Comparison of ENCODE assay signal across 8 mouse cellular contexts in the genomic region with DNA sequence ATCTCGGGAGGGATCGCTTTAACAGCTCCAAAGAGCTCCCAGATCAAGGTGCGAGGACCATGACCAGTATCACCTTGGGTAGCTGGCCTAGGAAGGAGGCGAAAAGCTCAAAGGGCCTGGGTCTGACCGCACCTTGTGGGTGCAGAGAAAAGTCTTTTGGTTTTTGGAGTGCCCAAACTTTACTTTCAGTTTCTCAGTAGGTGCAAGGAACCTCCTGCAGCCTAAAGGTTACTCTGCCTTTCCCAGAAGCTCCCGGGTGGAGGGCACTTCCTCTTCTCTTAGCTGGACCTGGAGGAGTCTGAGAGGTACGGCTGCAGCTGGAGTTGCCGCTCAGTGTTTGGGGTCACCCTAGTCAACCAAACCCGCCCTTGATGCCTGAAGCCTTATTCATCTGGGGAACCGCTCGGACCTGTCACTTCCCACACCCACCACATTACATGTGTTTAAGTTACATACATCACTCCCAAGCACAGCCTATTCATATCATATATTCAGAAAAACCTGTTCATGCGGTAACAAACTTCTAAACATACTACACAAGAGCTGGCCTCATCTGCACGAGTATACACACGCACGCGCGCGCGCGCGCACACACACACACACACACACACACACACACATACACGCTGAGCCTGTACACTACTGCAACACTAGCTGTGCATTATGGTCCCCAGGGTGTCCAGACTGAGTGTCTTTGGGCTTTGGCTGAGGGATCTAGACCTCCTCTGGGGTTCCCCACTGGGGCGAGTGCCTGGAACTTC. TPM values are rescaled to one million over a fixed set of nuclear protein-coding genes. Genes with fewer than 3 reads are reported as not detected.
DNase-seq lines count a peak whose midpoint lies in the region; ATAC-seq and TF ChIP-seq lines count a peak whose summit lies in the region.

No protein-coding gene starts in this region.

- no peaks in the 10 kb centered on the region; the same call in 1 of the 2 replicates for H3K4me1 ChIP-seq in lung, embryonic 14.5 days (ENCODE audit: insufficient read depth)
- H3K4me1 ChIP-seq in forebrain, embryonic 10.5 days = peaks cover 88% of the 10 kb centered on the region
- H3K4me1 ChIP-seq in intestine, postnatal 0 days (replicated peaks; ENCODE audit: control insufficient read depth, insufficient read depth, low read length) = peaks cover 14% of the 10 kb centered on the region; the same call in 1 of the 2 replicates
- peaks cover 54% of the 10 kb centered on the region for H3K4me1 ChIP-seq in midbrain, embryonic 11.5 days (ENCODE audit: control insufficient read depth, insufficient read depth, low read length)

- TF ChIP-seq CTCF in lung, embryonic 14.5 days (IDR thresholded peaks at IDR 0.05; ENCODE audit: low read depth) = no peak
- TF ChIP-seq CTCF in intestine, postnatal 0 days (IDR thresholded peaks at IDR 0.05; ENCODE audit: low read depth) = no peak

- no peak for ATAC-seq in lung, embryonic 14.5 days (ENCODE audit: insufficient read depth)
- ATAC-seq in intestine, postnatal 0 days = no peak
- ATAC-seq in midbrain, embryonic 11.5 days (ENCODE audit: low FRiP score) = no peak

- peak overlapping the region; percentile 57 for H3K4me2 ChIP-seq in lung, embryonic 14.5 days
- peak overlapping the region; percentile 73 for H3K4me2 ChIP-seq in intestine, postnatal 0 days (replicated peaks; ENCODE audit: low read depth)
- H3K4me2 ChIP-seq in midbrain, embryonic 11.5 days = peak overlapping the region; percentile 42

- H3K27ac ChIP-seq in lung, embryonic 14.5 days (ENCODE audit: low read depth) = no peak overlapping the region
- peak overlapping the region; percentile 96 for H3K27ac ChIP-seq in forebrain, embryonic 10.5 days
- no peak overlapping the region for H3K27ac ChIP-seq in intestine, postnatal 0 days (ENCODE audit: low read depth, low read length)
- peak overlapping the region; percentile 41; the same call in 1 of the 2 replicates for H3K27ac ChIP-seq in midbrain, embryonic 11.5 days (ENCODE audit: low read depth, low read length)

- WGBS in lung, embryonic 14.5 days = 8% methylated on average over 23 of the region's 23 CpGs
- 5% methylated on average over 23 of the region's 23 CpGs for WGBS in forebrain, embryonic 10.5 days
- WGBS in intestine, postnatal 0 days = 12% methylated on average over 23 of the region's 23 CpGs
- 5% methylated on average over 23 of the region's 23 CpGs for WGBS in midbrain, embryonic 11.5 days

- no peaks in the 10 kb centered on the region for H3K9me3 ChIP-seq in lung, embryonic 14.5 days (ENCODE audit: low read depth, low read length)
- no peaks in the 10 kb centered on the region for H3K9me3 ChIP-seq in forebrain, embryonic 10.5 days
- H3K9me3 ChIP-seq in intestine, postnatal 0 days (ENCODE audit: control insufficient read depth) = no peaks in the 10 kb centered on the region
- H3K9me3 ChIP-seq in midbrain, embryonic 11.5 days (ENCODE audit: control insufficient read depth, low read length) = no peaks in the 10 kb centered on the region

- H3K4me3 ChIP-seq in lung, embryonic 14.5 days (ENCODE audit: low read depth, low read length) = peak overlapping the region; percentile 33
- H3K4me3 ChIP-seq in forebrain, embryonic 10.5 days = peak overlapping the region; percentile 58
- peak overlapping the region; percentile 47 for H3K4me3 ChIP-seq in intestine, postnatal 0 days (ENCODE audit: low read depth, low read length)
- H3K4me3 ChIP-seq in midbrain, embryonic 11.5 days (ENCODE audit: low read depth, low read length) = peak overlapping the region; percentile 19; the same call in 1 of the 2 replicates

- no peak overlapping the region for H3K9ac ChIP-seq in lung, embryonic 14.5 days
- no peak overlapping the region for H3K9ac ChIP-seq in intestine, postnatal 0 days (ENCODE audit: low read depth, low read length)
- H3K9ac ChIP-seq in midbrain, embryonic 11.5 days (ENCODE audit: low read length) = peak overlapping the region; percentile 26; the same call in 1 of the 2 replicates

- no peak for DNase-seq in lung, embryonic 14.5 days
- no peak for DNase-seq in lung, postnatal 25 days (ENCODE audit: low spot score)
- peak; percentile 32 for DNase-seq in forebrain, embryonic 10.5 days (ENCODE audit: extremely low spot score, low spot score)
- DNase-seq in midbrain, embryonic 11.5 days (ENCODE audit: low spot score, missing footprints) = peak; percentile 97
- no peak for DNase-seq in layer of hippocampus, adult 11-12 months (ENCODE audit: low spot score)
- no peak for DNase-seq in cerebellum, postnatal 10 days
- no peak for DNase-seq in c-Kit-positive CD71-positive TER-119-positive erythroid progenitor cells, embryonic 14.5 days (ENCODE audit: low spot score)

- no peaks in the 10 kb centered on the region for H3K36me3 ChIP-seq in lung, embryonic 14.5 days (ENCODE audit: insufficient read depth)
- no peaks in the 10 kb centered on the region for H3K36me3 ChIP-seq in forebrain, embryonic 10.5 days (replicated peaks)
- H3K36me3 ChIP-seq in intestine, postnatal 0 days (ENCODE audit: control insufficient read depth, insufficient read depth) = no peaks in the 10 kb centered on the region
- H3K36me3 ChIP-seq in midbrain, embryonic 11.5 days (ENCODE audit: control insufficient read depth, insufficient read depth, low read length) = no peaks in the 10 kb centered on the region

- peaks cover 92% of the 10 kb centered on the region for H3K27me3 ChIP-seq in lung, embryonic 14.5 days (ENCODE audit: insufficient read depth, low read length)
- peaks cover 100% of the 10 kb centered on the region for H3K27me3 ChIP-seq in forebrain, embryonic 10.5 days (ENCODE audit: poor library complexity, severe bottlenecking)
- H3K27me3 ChIP-seq in intestine, postnatal 0 days (replicated peaks; ENCODE audit: control insufficient read depth, insufficient read depth, low read length) = peaks cover 94% of the 10 kb centered on the region
- peaks cover 63% of the 10 kb centered on the region for H3K27me3 ChIP-seq in midbrain, embryonic 11.5 days (ENCODE audit: control insufficient read depth, insufficient read depth, low read length)

RNA-seq across cellular contexts. Expression of a gene that starts 49.9 kb away (rescaled TPM):
- polyA plus RNA-seq in lung, embryonic 14.5 days (2014; fragmentation: Nextera tagmentation; extraction: Ambion mirVana) = 10.7 and 11.9 TPM in 2 replicates
- 44.2 and 44.7 TPM in 2 replicates for polyA plus RNA-seq in forebrain, embryonic 10.5 days (2016; fragmentation: Nextera tagmentation; extraction: Ambion mirVana)
- polyA plus RNA-seq in intestine, postnatal 0 days (2015; fragmentation: Nextera tagmentation; extraction: Ambion mirVana) = 25.4 and 29.1 TPM in 2 replicates
- 28.5 and 29.2 TPM in 2 replicates for polyA plus RNA-seq in midbrain, embryonic 11.5 days (2014; fragmentation: Nextera tagmentation; extraction: Ambion mirVana)

RNA-seq across cellular contexts. Expression of a gene that starts 50.1 kb away (rescaled TPM):
- polyA plus RNA-seq in lung, embryonic 14.5 days (2014; fragmentation: Nextera tagmentation; extraction: Ambion mirVana) = not detected in 2 replicates
- 80.9 and 87.7 TPM in 2 replicates for polyA plus RNA-seq in forebrain, embryonic 10.5 days (2016; fragmentation: Nextera tagmentation; extraction: Ambion mirVana)
- polyA plus RNA-seq in intestine, postnatal 0 days (2015; fragmentation: Nextera tagmentation; extraction: Ambion mirVana) = not detected in 2 replicates
- 32.2 and 32.6 TPM in 2 replicates for polyA plus RNA-seq in midbrain, embryonic 11.5 days (2014; fragmentation: Nextera tagmentation; extraction: Ambion mirVana)

Comparison
In these comparisons a context has a peak if more than half of its experiments do, and no peak if none do; other contexts are left out.
1. DNase-seq: peak in forebrain, embryonic 10.5 days (single experiment) and midbrain, embryonic 11.5 days (single experiment); none in lung, embryonic 14.5 days (single experiment), lung, postnatal 25 days (single experiment), layer of hippocampus, adult 11-12 months (single experiment), cerebellum, postnatal 10 days (0 of 2) and c-Kit-positive CD71-positive TER-119-positive erythroid progenitor cells, embryonic 14.5 days (single experiment).
2. H3K27ac ChIP-seq: peak in forebrain, embryonic 10.5 days (single experiment) and midbrain, embryonic 11.5 days (single experiment); none in lung, embryonic 14.5 days (single experiment) and intestine, postnatal 0 days (single experiment).
3. RNA of a gene that starts 50.1 kb away (polyA plus RNA-seq): 80.9 to 87.7 TPM in forebrain, embryonic 10.5 days and 32.2 to 32.6 TPM in midbrain, embryonic 11.5 days; not detected in intestine, postnatal 0 days and not detected in lung, embryonic 14.5 days; every median in the first group is over 10 times any median in the second.
4. Peak in every context shown above with its lines, with median percentiles within 50 percentile points of each other: H3K4me2 ChIP-seq and H3K4me3 ChIP-seq.